Mouse (Mus musculus) liver, embryonic 14.5 days (tissue): ENCODE results near the gene Mfap4. TPM values are rescaled to one million over a fixed set of nuclear protein-coding genes. Genes with fewer than 3 reads are reported as not detected.

Experiments
- ATAC-seq: fragments of 200-750 bp; cut with Nextera tagmentation; 2 replicates; pipeline ENCODE4 v1.8.0; 2017; ENCODE audit warnings: moderate number of reproducible peaks, mild to moderate bottlenecking, moderate library complexity; ENCODE audit not compliant: insufficient read depth
- DNase-seq, 3 experiments: peaks; one replicate each; pipeline ENCODE4 v3.0.0-alpha.2; 2012 to 2013; ENCODE audit warnings: low read depth in 3 of 3, low spot score in 3 of 3
- H3K27ac ChIP-seq: fragments of 300-500 bp; sonication (generic); 2 replicates; pipeline ENCODE4 v1.5.1; 2014; ENCODE audit warnings: moderate library complexity, mild to moderate bottlenecking, control low read depth, inconsistent platforms
- H3K27me3 ChIP-seq: fragments of 300-500 bp; sonication (generic); 2 replicates; pipeline ENCODE4 v1.6.1; 2014; ENCODE audit warnings: mild to moderate bottlenecking, low read length, moderate library complexity; ENCODE audit not compliant: control insufficient read depth, insufficient read depth
- H3K36me3 ChIP-seq: fragments of 300-500 bp; sonication (generic); replicated peaks from 2 replicates; pipeline ENCODE4 v1.6.1; 2014; ENCODE audit warnings: low read depth; ENCODE audit not compliant: control insufficient read depth, insufficient read depth
- H3K4me1 ChIP-seq, 2 experiments: fragments of 200-500 bp in 1 of 2; fragments of 300-500 bp in 1 of 2; sonication (generic) in 1 of 2; replicated peaks; 2 replicates each; pipeline ENCODE4 v1.6.1; 2012 to 2014; ENCODE audit warnings: antibody characterized with exemption in 1 of 2, inconsistent platforms in 1 of 2, low read length in 1 of 2; ENCODE audit not compliant: control insufficient read depth in 2 of 2, insufficient read depth in 2 of 2
- H3K4me2 ChIP-seq: fragments of 300-500 bp; sonication (generic); 2 replicates; pipeline ENCODE4 v1.6.1; 2014; ENCODE audit warnings: low read depth, mild to moderate bottlenecking, control low read depth, moderate library complexity
- H3K4me3 ChIP-seq, 2 experiments: fragments of 200-500 bp in 1 of 2; fragments of 300-500 bp in 1 of 2; sonication (generic) in 1 of 2; 2 replicates each; pipeline ENCODE4 v1.5.1; 2012 to 2014; ENCODE audit warnings: low read depth in 2 of 2, low read length in 2 of 2, mild to moderate bottlenecking in 2 of 2, control low read depth in 1 of 2, inconsistent platforms in 1 of 2, moderate library complexity in 1 of 2; ENCODE audit not compliant: insufficient read depth in 1 of 2
- H3K9ac ChIP-seq: fragments of 300-500 bp; sonication (generic); replicated peaks from 2 replicates; pipeline ENCODE4 v1.6.1; 2014; ENCODE audit warnings: mild to moderate bottlenecking, control low read depth, moderate library complexity
- H3K9me3 ChIP-seq: fragments of 300-500 bp; sonication (generic); 2 replicates; pipeline ENCODE4 v1.6.1; 2016; ENCODE audit warnings: low read length, mixed read lengths; ENCODE audit not compliant: control insufficient read depth
- CTCF ChIP-seq: IDR thresholded peaks from 2 replicates; pipeline ENCODE4 v1.5.1; 2016; ENCODE audit warnings: antibody characterized with exemption, low read depth, control low read depth
- EP300 ChIP-seq: IDR thresholded peaks from 2 replicates; pipeline ENCODE4 v1.6.1; 2016; ENCODE audit warnings: antibody characterized with exemption, low read depth
- WGBS: fragments of 180-500 bp; shearing (Covaris S2); extraction: QIAGEN DNeasy Blood & Tissue Kit; methylation state at CpG from one replicate; pipeline ENCODE4 v1.1.7; 2014; ENCODE audit not compliant: insufficient replicate concordance; 5-methylcytosine and 5-hydroxymethylcytosine counted together
- polyA plus RNA-seq, 2 experiments: library from polyadenylated mRNA; depleted of rRNA in 1 of 2; stranded (reverse) in 1 of 2; unstranded in 1 of 2; fragments of >200 nt; fragmentation: Nextera tagmentation in 1 of 2; extraction: Ambion mirVana in 1 of 2; gene quantifications; 2 replicates each; pipeline versions ENCODE4 v1.2.1 to v1.2.3; 2012 to 2014

The Mfap4 gene
- polyA plus RNA-seq, 2 experiments, result 4.3 to 6.1 TPM

- Histone ChIP-seq H3K27ac (no peak overlapping the region), H3K4me1 (peaks cover 0 to 4% of the 10 kb centered on the region in 2 experiments; a peak in 2 of 4 replicates), H3K9ac (no peak overlapping the region), H3K4me3 (no peak overlapping the region), H3K27me3 (no peaks in the 10 kb centered on the region), H3K9me3 (no peaks in the 10 kb centered on the region), H3K36me3 (no peaks in the 10 kb centered on the region), H3K4me2 (no peak overlapping the region)
- 56% methylated on average over 4 of the region's 4 CpGs for WGBS
- no peak for TF ChIP-seq CTCF
- TF ChIP-seq EP300, result no peak
- DNase-seq (no peak), ATAC-seq (no peak)
Measured at GRCm38 (mm10) chr11:61473630-61474029, 11.6 kb upstream of the Mfap4 start.

GRCm38 (mm10) chr11:61476786-61477382, 8.3 kb upstream of the Mfap4 start:
- H3K4me3 ChIP-seq, result no peak overlapping the region
- no peak for DNase-seq
- H3K27ac ChIP-seq, result no peak overlapping the region
- no peak overlapping the region for H3K4me2 ChIP-seq
- no peaks in the 10 kb centered on the region for H3K36me3 ChIP-seq
- H3K9me3 ChIP-seq, result no peaks in the 10 kb centered on the region
- H3K4me1 ChIP-seq, result no peaks in the 10 kb centered on the region
- WGBS, result 55% methylated on average over 12 of the region's 12 CpGs
- no peaks in the 10 kb centered on the region for H3K27me3 ChIP-seq
- H3K9ac ChIP-seq, result no peak overlapping the region
- ATAC-seq, result no peak
- TF ChIP-seq EP300 (no peak), CTCF (no peak)

DNA sequence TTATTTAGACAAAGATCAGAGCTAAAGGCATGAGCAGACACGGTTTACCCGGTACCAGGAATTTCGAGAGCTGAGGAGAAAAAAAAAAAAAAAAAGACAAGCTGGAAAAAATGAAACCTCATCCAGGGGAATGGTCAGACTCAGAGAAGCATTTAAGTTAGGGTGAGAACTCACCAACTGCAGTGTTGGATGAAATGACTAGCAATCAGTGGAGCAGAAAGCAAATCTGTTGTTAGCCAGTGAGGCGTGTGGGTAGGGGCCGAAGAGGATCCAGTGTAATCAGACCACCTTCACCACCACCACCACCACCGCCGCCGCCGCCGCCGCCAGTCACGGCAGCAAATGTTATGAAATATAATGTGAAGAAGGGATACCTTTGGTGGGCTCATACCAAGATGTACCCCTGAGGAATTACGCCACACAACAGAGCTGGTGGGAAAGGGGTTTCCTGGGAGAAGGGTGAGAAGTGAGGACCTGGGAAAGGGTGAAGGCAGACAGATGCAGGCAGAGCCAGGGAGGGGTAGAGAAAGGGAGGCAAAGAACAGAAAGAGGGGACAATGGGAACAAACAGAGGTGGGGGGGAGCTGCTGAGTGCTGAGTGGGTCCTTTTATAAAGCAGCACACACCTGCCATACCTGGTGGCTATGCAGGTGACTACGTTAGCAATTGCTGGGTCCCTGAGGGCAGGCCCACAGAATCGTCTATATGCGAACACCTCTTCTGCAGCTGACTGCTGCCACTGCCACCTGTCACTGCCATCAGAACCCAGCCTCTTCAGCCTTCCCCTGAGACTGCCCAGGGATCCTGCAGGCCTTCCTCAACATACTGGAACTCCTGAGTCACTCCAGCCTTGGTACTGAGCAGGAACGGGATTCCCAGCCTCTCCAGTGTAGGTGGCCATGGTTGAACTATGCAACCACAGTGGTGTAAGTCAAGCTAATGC, 7.4 kb upstream of the Mfap4 start:
- no peaks in the 10 kb centered on the region for H3K36me3 ChIP-seq
- H3K4me3 ChIP-seq, result no peak overlapping the region
- DNase-seq (no peak), ATAC-seq (no peak)
- no peak overlapping the region for H3K9ac ChIP-seq
- H3K27me3 ChIP-seq, result no peaks in the 10 kb centered on the region
- no peaks in the 10 kb centered on the region for H3K9me3 ChIP-seq
- no peak overlapping the region for H3K27ac ChIP-seq
- H3K4me2 ChIP-seq, result no peak overlapping the region
- H3K4me1 ChIP-seq, result no peaks in the 10 kb centered on the region
- TF ChIP-seq CTCF, result no peak
- TF ChIP-seq EP300, result no peak
- WGBS, result 61% methylated on average over 17 of the region's 17 CpGs

DNA sequence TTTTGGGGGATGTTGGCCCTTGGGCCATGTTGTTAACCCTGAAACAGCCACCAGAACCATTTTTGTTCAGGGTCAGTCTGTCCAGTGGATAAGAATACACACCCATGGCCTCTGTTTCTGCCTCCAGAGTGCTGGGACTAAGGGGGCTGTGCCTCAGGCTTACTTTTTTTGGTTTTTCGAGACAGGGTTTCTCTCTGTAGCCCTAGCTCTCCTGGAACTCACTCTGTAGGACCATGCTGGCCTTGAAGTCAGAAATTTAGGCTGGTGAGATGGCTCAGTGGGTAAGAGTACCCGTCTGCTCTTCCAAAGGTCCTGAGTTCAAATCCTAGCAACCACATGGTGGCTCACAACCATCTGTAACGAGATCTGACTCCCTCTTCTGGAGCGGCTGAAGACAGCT, 6.4 kb upstream of the Mfap4 start:
- no peaks in the 10 kb centered on the region for H3K9me3 ChIP-seq
- no peaks in the 10 kb centered on the region for H3K4me1 ChIP-seq
- DNase-seq (no peak), ATAC-seq (no peak)
- H3K4me3 ChIP-seq, result no peak overlapping the region
- no peaks in the 10 kb centered on the region for H3K36me3 ChIP-seq
- no peaks in the 10 kb centered on the region for H3K27me3 ChIP-seq
- no peak for TF ChIP-seq EP300
- no peak for TF ChIP-seq CTCF
- no peak overlapping the region for H3K9ac ChIP-seq
- H3K4me2 ChIP-seq, result no peak overlapping the region
- no peak overlapping the region for H3K27ac ChIP-seq
- WGBS, result 54% methylated on average over 4 of the region's 4 CpGs

- whole genome bisulfite sequencing, result 44% methylated on average over 9 of the region's 9 CpGs
- ATAC-seq, result no peak
Measured at GRCm38 (mm10) chr11:61481239-61482090, 3.8 kb upstream of the Mfap4 start.

More at GRCm38 (mm10) chr11:61481239-61482090, 3.8 kb upstream of the Mfap4 start:
- no peak for DNase-seq
- Histone ChIP-seq H3K4me3 (no peak overlapping the region), H3K4me1 (no peaks in the 10 kb centered on the region), H3K9ac (no peak overlapping the region), H3K4me2 (no peak overlapping the region), H3K27me3 (no peaks in the 10 kb centered on the region), H3K9me3 (no peaks in the 10 kb centered on the region), H3K27ac (no peak overlapping the region), H3K36me3 (no peaks in the 10 kb centered on the region)
- TF ChIP-seq EP300 (no peak), CTCF (no peak)
